Mouse (Mus musculus) liver, embryonic 14.5 days (tissue): ENCODE data around the gene Tnfrsf18.

ENCODE experiments used
- CTCF ChIP-seq: IDR thresholded peaks from 2 replicates; pipeline ENCODE4 v1.5.1; 2016; ENCODE audit warnings: antibody characterized with exemption, low read depth, control low read depth
- EP300 ChIP-seq: IDR thresholded peaks from 2 replicates; pipeline ENCODE4 v1.6.1; 2016; ENCODE audit warnings: antibody characterized with exemption, low read depth

GRCm38 (mm10) chr4:156057702-156058101 lies 31.7 kb downstream of the Tnfrsf18 start:
- TF ChIP-seq CTCF, result no peak
- TF ChIP-seq EP300, result no peak
